Mouse (Mus musculus): ENCODE measurements around the gene Hck. TPM values are rescaled to one million over a fixed set of nuclear protein-coding genes. Genes with fewer than 3 reads are reported as not detected.

The Hck gene
- total RNA-seq, 1 experiment: 29.3 TPM

GRCm38 (mm10) chr2:153065747-153066508 is 42.3 kb upstream of the Hck start, which contains the start of gene Ccm2l:
TSS of gene Ccm2l (plus strand) at chr2:153065955.
- peaks cover 0 to 20% of the 10 kb centered on the region in 2 experiments; a peak in 2 of 4 replicates for H3K4me1 ChIP-seq (ENCODE audit: control insufficient read depth in 2 of 2, insufficient read depth in 2 of 2, low read length in 2 of 2, poor library complexity in 1 of 2)
- H3K36me3 ChIP-seq (ENCODE audit: control insufficient read depth, insufficient read depth, low read length, poor library complexity, severe bottlenecking): no peaks in the 10 kb centered on the region; the same call in 1 of the 2 replicates
- no peaks in the 10 kb centered on the region for H3K9me3 ChIP-seq (ENCODE audit: control insufficient read depth, insufficient read depth, low read depth, low read length)
- H3K27ac ChIP-seq (ENCODE audit: insufficient read depth, low read depth, low read length, poor library complexity, severe bottlenecking): no peak within 1 kb of the TSS
- in situ Hi-C loops (cut with MboI; ENCODE audit: low sequenced_read_pairs in 2 of 2, unreplicated experiment in 2 of 2): no loop called here
- no peak for DNase-seq (ENCODE audit: low read depth, low spot score)
- TF ChIP-seq ZC3H11A (IDR thresholded peaks at IDR 0.05; ENCODE audit: borderline replicate concordance, low read depth, low read length) (no peak), ZNF384 (IDR thresholded peaks at IDR 0.05; ENCODE audit: low read depth, low read length) (no peak), HCFC1 (IDR thresholded peaks at IDR 0.05; ENCODE audit: borderline replicate concordance, insufficient read depth, low read length) (no peak), CHD2 (IDR thresholded peaks at IDR 0.05; ENCODE audit: low read depth, low read length) (no peak), MAFK (IDR thresholded peaks at IDR 0.05; ENCODE audit: insufficient read depth, low read depth, low read length) (no peak)
- H3K4me3 ChIP-seq (ENCODE audit: insufficient read depth in 1 of 2, low read depth in 1 of 2, low read length in 2 of 2, poor library complexity in 1 of 2, severe bottlenecking in 1 of 2): peak within 1 kb of the TSS in 1 of 2 experiments; percentile 24; a peak in 1 of 4 replicates
- H3K9ac ChIP-seq (ENCODE audit: insufficient read depth, low read depth, low read length, poor library complexity, severe bottlenecking): peak within 1 kb of the TSS; percentile 21; the same call in 1 of the 2 replicates

- Histone ChIP-seq H3K27ac (ENCODE audit: insufficient read depth, low read depth, low read length, poor library complexity, severe bottlenecking) (no peak overlapping the region), H3K9ac (ENCODE audit: insufficient read depth, low read depth, low read length, poor library complexity, severe bottlenecking) (no peak overlapping the region), H3K9me3 (ENCODE audit: control insufficient read depth, insufficient read depth, low read depth, low read length) (no peaks in the 10 kb centered on the region), H3K4me3 (ENCODE audit: insufficient read depth in 1 of 2, low read depth in 1 of 2, low read length in 2 of 2, poor library complexity in 1 of 2, severe bottlenecking in 1 of 2) (no peak overlapping the region), H3K4me1 (ENCODE audit: control insufficient read depth in 2 of 2, insufficient read depth in 2 of 2, low read length in 2 of 2, poor library complexity in 1 of 2) (peaks cover 0 to 20% of the 10 kb centered on the region in 2 experiments; a peak in 2 of 4 replicates), H3K36me3 (ENCODE audit: control insufficient read depth, insufficient read depth, low read length, poor library complexity, severe bottlenecking) (no peaks in the 10 kb centered on the region; the same call in 1 of the 2 replicates)
- TF ChIP-seq MAFK (IDR thresholded peaks at IDR 0.05; ENCODE audit: insufficient read depth, low read depth, low read length) (no peak), ZC3H11A (IDR thresholded peaks at IDR 0.05; ENCODE audit: borderline replicate concordance, low read depth, low read length) (no peak), HCFC1 (IDR thresholded peaks at IDR 0.05; ENCODE audit: borderline replicate concordance, insufficient read depth, low read length) (no peak), ZNF384 (IDR thresholded peaks at IDR 0.05; ENCODE audit: low read depth, low read length) (no peak), CHD2 (IDR thresholded peaks at IDR 0.05; ENCODE audit: low read depth, low read length) (no peak)
- in situ Hi-C loops (cut with MboI; ENCODE audit: low sequenced_read_pairs in 2 of 2, unreplicated experiment in 2 of 2): no loop called here
- DNase-seq (ENCODE audit: low read depth, low spot score): no peak
Measured at GRCm38 (mm10) chr2:153066991-153067390, 41.3 kb upstream of the Hck start.

DNA sequence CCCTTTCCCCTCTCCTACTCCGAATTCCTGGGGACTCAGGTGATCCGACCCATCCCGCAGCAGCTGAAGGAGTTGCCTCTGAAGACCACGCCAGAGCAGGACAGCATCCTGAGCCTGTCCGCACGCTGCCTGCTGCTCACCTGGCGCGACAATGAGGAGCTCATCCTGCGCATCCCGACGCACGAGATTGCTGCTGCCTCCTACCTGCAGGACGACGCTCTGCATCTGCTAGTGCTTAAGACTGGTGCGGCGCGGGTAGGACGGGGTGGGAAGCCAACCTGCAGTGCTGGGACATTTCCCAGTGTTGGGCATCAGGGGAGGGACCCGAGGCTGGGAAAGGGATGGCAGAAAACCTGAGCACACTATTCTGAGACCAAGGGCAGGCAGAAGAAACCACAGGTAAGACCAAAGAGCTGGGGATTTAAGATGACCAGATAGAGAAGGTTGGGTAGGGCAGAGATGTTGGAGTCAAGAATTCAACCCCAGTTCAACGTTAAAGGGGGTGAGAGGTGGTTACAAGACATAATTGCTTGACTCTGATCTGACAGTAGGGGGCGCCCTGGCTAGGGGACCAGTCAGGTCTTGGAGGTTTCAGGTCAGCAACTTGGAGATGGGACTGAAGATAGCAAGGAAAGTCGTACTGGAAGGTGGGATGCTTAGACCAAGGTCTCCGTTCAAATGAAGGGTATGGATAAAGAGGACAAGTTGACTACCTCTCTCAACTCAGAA is 37.3 kb upstream of the Hck start:
- H3K9ac ChIP-seq (ENCODE audit: insufficient read depth, low read depth, low read length, poor library complexity, severe bottlenecking): no peak overlapping the region
- peak overlapping the region; percentile 1 to 55; a peak in 2 of 4 replicates for H3K4me3 ChIP-seq (ENCODE audit: insufficient read depth in 1 of 2, low read depth in 1 of 2, low read length in 2 of 2, poor library complexity in 1 of 2, severe bottlenecking in 1 of 2)
- H3K4me1 ChIP-seq (ENCODE audit: control insufficient read depth in 2 of 2, insufficient read depth in 2 of 2, low read length in 2 of 2, poor library complexity in 1 of 2): peaks cover 0 to 14% of the 10 kb centered on the region in 2 experiments; a peak in 2 of 4 replicates
- in situ Hi-C loops (cut with MboI; ENCODE audit: low sequenced_read_pairs in 2 of 2, unreplicated experiment in 2 of 2): no loop called here
- H3K9me3 ChIP-seq (ENCODE audit: control insufficient read depth, insufficient read depth, low read depth, low read length): no peaks in the 10 kb centered on the region
- TF ChIP-seq ZC3H11A (IDR thresholded peaks at IDR 0.05; ENCODE audit: borderline replicate concordance, low read depth, low read length): no peak
- no peak for TF ChIP-seq MAFK (IDR thresholded peaks at IDR 0.05; ENCODE audit: insufficient read depth, low read depth, low read length)
- no peak for TF ChIP-seq HCFC1 (IDR thresholded peaks at IDR 0.05; ENCODE audit: borderline replicate concordance, insufficient read depth, low read length)
- no peak for TF ChIP-seq CHD2 (IDR thresholded peaks at IDR 0.05; ENCODE audit: low read depth, low read length)
- TF ChIP-seq ZNF384 (IDR thresholded peaks at IDR 0.05; ENCODE audit: low read depth, low read length): no peak
- DNase-seq (ENCODE audit: low read depth, low spot score): peak; percentile 62
- H3K36me3 ChIP-seq (ENCODE audit: control insufficient read depth, insufficient read depth, low read length, poor library complexity, severe bottlenecking): no peaks in the 10 kb centered on the region; the same call in 1 of the 2 replicates
- H3K27ac ChIP-seq (ENCODE audit: insufficient read depth, low read depth, low read length, poor library complexity, severe bottlenecking): no peak overlapping the region

- Histone ChIP-seq H3K9ac (ENCODE audit: insufficient read depth, low read depth, low read length, poor library complexity, severe bottlenecking) (peak overlapping the region; percentile 52), H3K9me3 (ENCODE audit: control insufficient read depth, insufficient read depth, low read depth, low read length) (no peaks in the 10 kb centered on the region), H3K4me3 (ENCODE audit: insufficient read depth in 1 of 2, low read depth in 1 of 2, low read length in 2 of 2, poor library complexity in 1 of 2, severe bottlenecking in 1 of 2) (peak overlapping the region; percentile 55 to 66), H3K4me1 (ENCODE audit: control insufficient read depth in 2 of 2, insufficient read depth in 2 of 2, low read length in 2 of 2, poor library complexity in 1 of 2) (peaks cover 0 to 11% of the 10 kb centered on the region in 2 experiments; a peak in 2 of 4 replicates), H3K36me3 (ENCODE audit: control insufficient read depth, insufficient read depth, low read length, poor library complexity, severe bottlenecking) (no peaks in the 10 kb centered on the region; the same call in 1 of the 2 replicates), H3K27ac (ENCODE audit: insufficient read depth, low read depth, low read length, poor library complexity, severe bottlenecking) (no peak overlapping the region)
- TF ChIP-seq ZC3H11A (IDR thresholded peaks at IDR 0.05; ENCODE audit: borderline replicate concordance, low read depth, low read length) (no peak), HCFC1 (IDR thresholded peaks at IDR 0.05; ENCODE audit: borderline replicate concordance, insufficient read depth, low read length) (no peak), MAFK (IDR thresholded peaks at IDR 0.05; ENCODE audit: insufficient read depth, low read depth, low read length) (no peak), ZNF384 (IDR thresholded peaks at IDR 0.05; ENCODE audit: low read depth, low read length) (no peak), CHD2 (IDR thresholded peaks at IDR 0.05; ENCODE audit: low read depth, low read length) (no peak)
- DNase-seq (ENCODE audit: low read depth, low spot score): no peak
- in situ Hi-C loops (cut with MboI; ENCODE audit: low sequenced_read_pairs in 2 of 2, unreplicated experiment in 2 of 2): no loop called here
Measured at GRCm38 (mm10) chr2:153071491-153072184, 36.6 kb upstream of the Hck start.

All from ES-E14 (cell line).